Mouse (Mus musculus) myocyte (in vitro differentiated cells): Measurements from ENCODE around the gene 4930402H24Rik.

Experiments used
- MAX ChIP-seq: IDR thresholded peaks from one replicate; pipeline ENCODE4 v1.6.1; 2011; ENCODE audit warnings: low read depth, mild to moderate bottlenecking, control low read depth
- MYOD1 ChIP-seq, 3 experiments: IDR thresholded peaks; one replicate each; pipeline ENCODE4 v1.6.1; 2011; ENCODE audit warnings: control low read depth in 2 of 3, low read depth in 2 of 3, mild to moderate bottlenecking in 2 of 3, moderate library complexity in 1 of 3; ENCODE audit not compliant: insufficient read length in 2 of 3, control insufficient read depth in 1 of 3
- MYOG ChIP-seq, 3 experiments: IDR thresholded peaks; one replicate each; pipeline ENCODE4 v1.6.1; 2011; ENCODE audit warnings: control low read depth in 2 of 3, low read depth in 2 of 3, mild to moderate bottlenecking in 2 of 3; ENCODE audit not compliant: insufficient read length in 2 of 3, control insufficient read depth in 1 of 3, insufficient read depth in 1 of 3
- POLR2A ChIP-seq: IDR thresholded peaks from one replicate; pipeline ENCODE4 v1.6.1; 2011; ENCODE audit warnings: low read depth, mild to moderate bottlenecking, control low read depth, moderate library complexity; ENCODE audit not compliant: insufficient read length
- TCF12 ChIP-seq: IDR thresholded peaks from one replicate; pipeline ENCODE4 v1.6.1; 2011; ENCODE audit warnings: mild to moderate bottlenecking, control low read depth; ENCODE audit not compliant: poor library complexity, insufficient read depth, severe bottlenecking
- USF1 ChIP-seq: IDR thresholded peaks from one replicate; pipeline ENCODE4 v1.6.1; 2011; ENCODE audit warnings: low read depth, mild to moderate bottlenecking, control low read depth, moderate library complexity

DNA sequence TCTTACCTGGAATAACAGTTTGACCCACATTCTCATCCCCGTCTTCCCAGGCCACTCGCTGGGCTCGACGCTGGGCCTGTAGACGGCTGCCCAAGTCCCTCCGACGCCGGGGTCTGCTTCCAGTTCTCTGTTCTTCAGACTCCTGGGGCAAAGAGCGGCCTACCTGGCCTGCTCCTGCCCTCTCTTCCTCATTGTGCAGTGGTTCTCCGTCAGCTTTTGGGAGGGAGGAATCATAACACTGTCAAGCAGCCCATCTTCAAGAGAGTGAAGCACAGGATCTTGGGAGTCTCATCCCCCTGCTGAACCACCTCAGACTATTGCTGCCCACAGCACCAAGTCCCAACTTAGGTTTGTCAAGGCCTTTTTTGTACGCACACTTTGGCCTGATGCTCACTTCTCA, 242.9 kb downstream of the 4930402H24Rik start:
- TF ChIP-seq USF1, result no peak
- no peak for TF ChIP-seq MYOD1 (IDR thresholded peaks at IDR 0.05; ENCODE audit: control insufficient read depth in 1 of 3, insufficient read length in 2 of 3, low read depth in 2 of 3)
- no peak for TF ChIP-seq TCF12
- TF ChIP-seq POLR2A, result no peak
- TF ChIP-seq MAX, result no peak
- TF ChIP-seq MYOG (IDR thresholded peaks at IDR 0.05; ENCODE audit: control insufficient read depth in 1 of 3, insufficient read depth in 1 of 3, insufficient read length in 2 of 3, low read depth in 2 of 3), result no peak
